Mouse (Mus musculus) inflammation-experienced regulatory T-cells, adult 6 months (primary cell): Measurements from ENCODE around the gene Aurka. TPM values are rescaled to one million over a fixed set of nuclear protein-coding genes. Genes with fewer than 3 reads are reported as not detected.

ENCODE experiments used
- ATAC-seq: one replicate; pipeline ENCODE4 v1.8.0; 2017
- polyA plus RNA-seq, 3 experiments: library from polyadenylated mRNA; unstranded; fragments of 100-300 nt; shearing (Covaris generic); gene quantifications; one replicate each; pipeline ENCODE4 v1.2.1; 2017

The Aurka gene
- polyA plus RNA-seq, 3 experiments from 2014 or later = 6.8 to 41.3 (median 7.5) TPM

- ATAC-seq = no peak
Observed at GRCm38 (mm10) chr2:172320878-172321277, 49.5 kb downstream of the Aurka start.

DNA sequence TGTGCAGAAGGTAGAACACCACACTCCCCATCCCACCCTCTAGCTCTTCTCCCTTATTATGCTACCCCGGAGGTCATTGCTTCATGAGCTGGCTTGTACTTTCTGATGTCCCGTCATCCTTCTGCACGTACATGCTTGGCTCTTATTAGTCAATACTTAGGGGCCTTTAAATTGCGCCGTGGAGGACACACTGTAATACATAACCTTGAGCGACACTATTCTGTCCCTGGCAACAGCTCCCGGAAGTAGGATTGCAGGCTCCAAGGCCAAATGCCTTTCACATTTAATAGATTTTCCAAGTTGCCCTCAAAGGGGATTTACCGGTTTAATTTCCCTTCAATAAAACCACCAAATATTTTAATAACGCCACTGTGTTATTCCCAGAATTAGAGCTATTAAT lies 58.6 kb downstream of the Aurka start:
- no peak for ATAC-seq

DNA sequence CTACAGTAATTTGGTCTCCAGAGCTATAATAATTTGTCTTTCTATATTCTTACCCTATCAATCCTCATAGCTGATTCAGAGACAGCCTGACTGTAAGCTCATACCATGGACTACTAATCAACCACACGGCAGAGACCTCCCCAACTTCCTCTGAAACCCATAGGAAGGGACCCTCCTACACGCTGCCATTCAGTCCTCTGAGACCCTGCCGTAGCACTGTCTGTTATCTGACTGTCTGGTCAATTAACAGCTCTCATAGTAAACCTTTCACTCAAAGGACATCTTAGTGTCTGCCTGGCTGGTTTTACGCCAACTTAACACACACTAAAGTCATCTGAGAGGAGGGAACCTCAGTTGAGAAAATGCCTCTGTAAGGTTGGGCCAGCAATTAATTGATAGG lies 63.8 kb downstream of the Aurka start:
- ATAC-seq = no peak

Other genes with a start within 250 kb of the Aurka start
- gene Mc3r, start 122.0 kb downstream of the Aurka start, polyA plus RNA-seq = not detected
- gene Fam210b, start 25.0 kb downstream of the Aurka start, polyA plus RNA-seq = 1 to 10 TPM; 7.7 to 9.5 (median 8.1) TPM
- 10 to 100 TPM; 28.1 to 31.5 (median 28.8) TPM for gene Cstf1, start 146 bp upstream of the Aurka start, polyA plus RNA-seq
- 10 to 100 TPM in 2 of 3 experiments, 1 to 10 TPM in 1; 9.0 to 14.1 (median 10.6) TPM for gene Cass4, start 23.3 kb upstream of the Aurka start, polyA plus RNA-seq
- gene Rtf2, start 70.0 kb upstream of the Aurka start, polyA plus RNA-seq = 100 to 1,000 TPM; 125 to 139 (median 135) TPM
- 1 to 10 TPM; 3.7 to 5.2 (median 3.8) TPM for gene Gcnt7, start 88.1 kb upstream of the Aurka start, polyA plus RNA-seq
- 1 to 10 TPM in 2 of 3 experiments, under 1 TPM in 1; 0.83 to 3.0 (median 2.1) TPM for gene Fam209, start 102.0 kb upstream of the Aurka start, polyA plus RNA-seq
- gene Tfap2c, start 179.1 kb upstream of the Aurka start, polyA plus RNA-seq = not detected